Mouse (Mus musculus) hindbrain, embryonic 15.5 days (tissue): ENCODE data around the gene Filip1l. TPM values are rescaled to one million over a fixed set of nuclear protein-coding genes. Genes with fewer than 3 reads are reported as not detected.

ENCODE experiments used
- ATAC-seq: fragments of 200-750 bp; cut with Nextera tagmentation; 2 replicates; pipeline ENCODE4 v1.8.0; 2017; ENCODE audit warnings: low read depth, moderate number of reproducible peaks, moderate TSS enrichment; ENCODE audit not compliant: low FRiP score
- H3K27ac ChIP-seq: fragments of 300-500 bp; sonication (generic); replicated peaks from 2 replicates; pipeline ENCODE4 v1.5.1; 2015; ENCODE audit warnings: mild to moderate bottlenecking, inconsistent platforms
- H3K27me3 ChIP-seq: fragments of 300-500 bp; sonication (generic); 2 replicates; pipeline ENCODE4 v1.6.1; 2015; ENCODE audit warnings: control low read depth, inconsistent platforms
- H3K36me3 ChIP-seq: fragments of 300-500 bp; sonication (generic); 2 replicates; pipeline ENCODE4 v1.6.1; 2015; ENCODE audit warnings: control low read depth, inconsistent platforms
- H3K4me1 ChIP-seq: fragments of 300-500 bp; sonication (generic); replicated peaks from 2 replicates; pipeline ENCODE4 v1.6.1; 2015; ENCODE audit warnings: control low read depth, inconsistent platforms
- H3K4me2 ChIP-seq: fragments of 300-500 bp; sonication (generic); 2 replicates; pipeline ENCODE4 v1.6.1; 2015; ENCODE audit warnings: moderate library complexity, mild to moderate bottlenecking, inconsistent platforms
- H3K4me3 ChIP-seq: fragments of 300-500 bp; sonication (generic); 2 replicates; pipeline ENCODE4 v1.5.1; 2015; ENCODE audit warnings: mild to moderate bottlenecking, inconsistent platforms
- H3K9ac ChIP-seq: fragments of 300-500 bp; sonication (generic); 2 replicates; pipeline ENCODE4 v1.6.1; 2015; ENCODE audit warnings: inconsistent platforms
- H3K9me3 ChIP-seq: fragments of 300-500 bp; sonication (generic); 2 replicates; pipeline ENCODE4 v1.6.1; 2016; ENCODE audit warnings: control low read depth, inconsistent platforms
- WGBS: fragments of 180-500 bp; shearing (Covaris S2); methylation state at CpG from one replicate; pipeline ENCODE4 v1.1.7; 2015; 5-methylcytosine and 5-hydroxymethylcytosine counted together
- polyA plus RNA-seq: library from polyadenylated mRNA; unstranded; fragments of >200 nt; fragmentation: Nextera tagmentation; extraction: Ambion mirVana; gene quantifications from 2 replicates; pipeline ENCODE4 v1.2.1, GENCODE M21; 2015

Gene Filip1l
- polyA plus RNA-seq, 1 experiment from 2014 or later: 2.6 TPM

- no peaks in the 10 kb centered on the region for H3K9me3 ChIP-seq
- 6% methylated on average over 1 of the region's 1 CpGs for WGBS
Observed at GRCm38 (mm10) chr16:57611768-57612167, 258.9 kb downstream of the Filip1l start.

More at GRCm38 (mm10) chr16:57611768-57612167, 258.9 kb downstream of the Filip1l start:
- ATAC-seq: no peak
- H3K4me1 ChIP-seq: peaks cover 4% of the 10 kb centered on the region
- H3K9ac ChIP-seq: no peak overlapping the region
- no peak overlapping the region for H3K4me2 ChIP-seq
- no peak overlapping the region for H3K4me3 ChIP-seq
- no peaks in the 10 kb centered on the region for H3K27me3 ChIP-seq
- no peak overlapping the region for H3K27ac ChIP-seq
- H3K36me3 ChIP-seq: no peaks in the 10 kb centered on the region

Other genes starting within 250 kb of the Filip1l start
- gene Tomm70a, start 231.4 kb upstream of the Filip1l start, polyA plus RNA-seq: 63.9 and 65.2 TPM in 2 replicates
- 46.9 and 49.8 TPM in 2 replicates for gene Nit2, start 185.8 kb upstream of the Filip1l start, polyA plus RNA-seq
- 29.5 and 33.1 TPM in 2 replicates for gene Tbc1d23, start 121.6 kb upstream of the Filip1l start, polyA plus RNA-seq
- gene Tmem30c, start 60.2 kb upstream of the Filip1l start, polyA plus RNA-seq: 0.34 TPM in 2 replicates